Mouse (Mus musculus): Measurements from ENCODE around the gene Crb2. TPM values are rescaled to one million over a fixed set of nuclear protein-coding genes. Genes with fewer than 3 reads are reported as not detected.
A peak's percentile ranks its signal among the peaks of the same experiment; 100 is the strongest.

The Crb2 gene
- total and polyA plus RNA-seq, 2 experiments: 0.04 TPM; not detected in 1

DNA sequence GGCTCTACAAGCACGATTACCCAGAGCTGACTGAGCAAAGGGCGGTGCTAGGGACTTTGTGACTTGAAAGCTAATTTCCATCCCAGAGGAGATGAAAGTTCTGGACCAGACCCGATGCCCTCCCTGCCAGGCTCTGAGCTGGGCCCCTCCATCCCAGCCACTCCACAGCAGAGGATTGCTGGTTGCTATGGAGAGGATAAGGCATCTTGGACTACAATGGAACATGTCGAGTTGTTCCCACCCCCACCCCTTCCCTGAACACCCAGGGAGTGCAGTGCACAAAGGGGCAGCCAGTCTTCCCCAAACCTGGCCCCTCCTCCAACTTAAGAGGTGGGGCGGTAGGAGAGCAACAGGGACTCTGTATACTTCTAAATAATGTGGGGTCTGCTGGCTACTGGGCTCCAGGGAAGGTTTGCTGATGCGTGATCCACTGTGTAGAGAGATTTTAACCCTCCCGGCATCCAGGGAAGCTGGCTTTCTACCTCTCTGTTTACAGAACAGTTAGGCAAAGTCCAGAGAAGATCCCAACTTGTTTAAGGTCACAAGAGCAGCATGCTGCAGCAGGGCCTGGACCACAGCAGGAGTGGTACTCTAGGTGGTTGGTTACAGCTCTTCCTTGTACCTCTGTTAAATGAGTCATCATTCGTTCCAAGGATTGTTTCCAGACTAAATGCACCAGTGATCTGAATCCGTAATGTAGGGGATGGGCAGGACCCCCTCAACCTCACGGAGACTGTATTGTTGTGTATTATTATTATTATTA lies 2.1 kb downstream of the Crb2 start:
- Histone ChIP-seq H3K79me2 (ENCODE audit: control insufficient read depth, insufficient read depth, low read length) (no peaks in the 10 kb centered on the region), H3K4me3 (ENCODE audit: insufficient read depth, low read depth, low read length) (no peak overlapping the region), H3K36me3 (ENCODE audit: control insufficient read depth, insufficient read depth, low read length) (no peaks in the 10 kb centered on the region), H3K4me1 (ENCODE audit: control insufficient read depth, insufficient read depth, low read length) (0 out of 2 replicates have a peak, but pooled peaks cover 2% of the 10 kb centered on the region), H3K9ac (ENCODE audit: low read depth, low read length) (no peak overlapping the region), H3K27me3 (ENCODE audit: control insufficient read depth, insufficient read depth, low read length) (0 out of 2 replicates have a peak, but pooled peaks cover 3% of the 10 kb centered on the region), H3K27ac (replicated peaks; ENCODE audit: insufficient read depth, low read depth, low read length) (no peak overlapping the region)
- DNase-seq (ENCODE audit: extremely low read depth, low read depth, low spot score): no peak
- TF ChIP-seq POLR2A (IDR thresholded peaks at IDR 0.05; ENCODE audit: extremely low read depth, insufficient read depth, low read length) (no peak), CTCF (IDR thresholded peaks at IDR 0.05; ENCODE audit: low read depth, low read length) (no peak)
- 60% methylated on average over 10 of the region's 10 CpGs for WGBS

DNA sequence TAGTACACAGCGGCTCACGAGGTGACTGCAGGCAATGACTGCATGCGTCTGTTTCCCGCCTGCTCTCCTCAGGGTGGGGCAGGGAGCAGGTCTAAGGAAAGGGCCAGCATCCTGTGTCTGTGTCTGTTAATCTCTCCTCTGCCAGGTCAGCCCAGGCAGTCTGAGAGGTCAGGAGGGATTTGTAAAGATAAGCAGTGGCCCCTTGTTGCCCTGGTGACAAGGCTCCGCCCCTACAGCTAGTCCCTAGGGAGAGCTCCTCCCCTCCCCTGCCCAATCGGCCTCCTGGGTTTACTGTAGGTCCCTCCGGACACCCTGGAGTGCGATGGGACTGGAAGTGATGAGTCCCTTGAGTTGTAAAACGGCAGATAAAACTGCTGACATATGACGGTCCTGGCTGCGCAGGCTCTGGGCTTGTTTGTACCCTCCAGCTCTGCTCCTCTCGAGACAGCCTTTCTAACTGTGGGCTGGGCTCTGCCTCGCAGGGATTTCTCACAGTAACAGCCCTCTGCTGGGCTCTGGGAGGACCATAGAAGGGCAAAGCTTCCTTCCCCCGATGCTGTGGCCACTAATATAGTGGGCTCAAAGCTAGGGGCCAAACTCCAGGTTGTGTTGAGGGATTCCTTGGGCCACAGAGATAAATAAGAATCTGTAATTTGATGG lies 4.4 kb downstream of the Crb2 start:
- 15% methylated on average over 14 of the region's 14 CpGs for WGBS
- H3K4me3 ChIP-seq (ENCODE audit: insufficient read depth, low read depth, low read length): no peak overlapping the region
- DNase-seq (ENCODE audit: extremely low read depth, low read depth, low spot score): peak; percentile 19
- no peak overlapping the region for H3K27ac ChIP-seq (replicated peaks; ENCODE audit: insufficient read depth, low read depth, low read length)
- H3K27me3 ChIP-seq (ENCODE audit: control insufficient read depth, insufficient read depth, low read length): 0 out of 2 replicates have a peak, but pooled peaks cover 3% of the 10 kb centered on the region
- H3K79me2 ChIP-seq (ENCODE audit: control insufficient read depth, insufficient read depth, low read length): no peaks in the 10 kb centered on the region
- TF ChIP-seq CTCF (IDR thresholded peaks at IDR 0.05; ENCODE audit: low read depth, low read length): no peak
- TF ChIP-seq POLR2A (IDR thresholded peaks at IDR 0.05; ENCODE audit: extremely low read depth, insufficient read depth, low read length): no peak
- H3K4me1 ChIP-seq (ENCODE audit: control insufficient read depth, insufficient read depth, low read length): 0 out of 2 replicates have a peak, but pooled peaks cover 2% of the 10 kb centered on the region
- H3K9ac ChIP-seq (ENCODE audit: low read depth, low read length): no peak overlapping the region
- no peaks in the 10 kb centered on the region for H3K36me3 ChIP-seq (ENCODE audit: control insufficient read depth, insufficient read depth, low read length)

DNA sequence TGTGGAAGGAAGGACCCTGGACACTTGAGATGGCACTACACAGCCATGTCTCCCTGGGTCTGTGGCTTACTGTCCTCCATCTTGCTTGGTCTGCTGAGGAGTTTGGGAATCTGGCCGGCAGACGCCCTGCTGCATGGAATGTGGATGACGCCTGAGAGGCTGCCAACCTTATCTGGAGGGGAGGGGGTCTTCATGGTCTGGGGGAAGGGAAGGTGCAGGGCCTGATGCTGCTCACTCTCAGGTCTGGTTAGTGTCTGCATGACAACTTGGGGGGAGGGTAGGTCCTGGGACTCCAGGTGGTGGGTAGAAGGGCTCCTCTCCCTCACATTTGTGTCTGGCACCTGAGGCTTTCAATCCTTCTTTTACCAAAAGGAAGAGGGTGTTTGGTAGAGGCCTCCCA lies 5.4 kb downstream of the Crb2 start:
- 90% methylated on average over 3 of the region's 3 CpGs for WGBS
- H3K36me3 ChIP-seq (ENCODE audit: control insufficient read depth, insufficient read depth, low read length): no peaks in the 10 kb centered on the region
- H3K4me3 ChIP-seq (ENCODE audit: insufficient read depth, low read depth, low read length): no peak overlapping the region
- no peak for DNase-seq (ENCODE audit: extremely low read depth, low read depth, low spot score)
- no peaks in the 10 kb centered on the region for H3K79me2 ChIP-seq (ENCODE audit: control insufficient read depth, insufficient read depth, low read length)
- H3K9ac ChIP-seq (ENCODE audit: low read depth, low read length): no peak overlapping the region
- no peaks in the 10 kb centered on the region for H3K27me3 ChIP-seq (ENCODE audit: control insufficient read depth, insufficient read depth, low read length)
- H3K27ac ChIP-seq (replicated peaks; ENCODE audit: insufficient read depth, low read depth, low read length): no peak overlapping the region
- 0 out of 2 replicates have a peak, but pooled peaks cover 2% of the 10 kb centered on the region for H3K4me1 ChIP-seq (ENCODE audit: control insufficient read depth, insufficient read depth, low read length)
- no peak for TF ChIP-seq POLR2A (IDR thresholded peaks at IDR 0.05; ENCODE audit: extremely low read depth, insufficient read depth, low read length)
- TF ChIP-seq CTCF (IDR thresholded peaks at IDR 0.05; ENCODE audit: low read depth, low read length): no peak

DNA sequence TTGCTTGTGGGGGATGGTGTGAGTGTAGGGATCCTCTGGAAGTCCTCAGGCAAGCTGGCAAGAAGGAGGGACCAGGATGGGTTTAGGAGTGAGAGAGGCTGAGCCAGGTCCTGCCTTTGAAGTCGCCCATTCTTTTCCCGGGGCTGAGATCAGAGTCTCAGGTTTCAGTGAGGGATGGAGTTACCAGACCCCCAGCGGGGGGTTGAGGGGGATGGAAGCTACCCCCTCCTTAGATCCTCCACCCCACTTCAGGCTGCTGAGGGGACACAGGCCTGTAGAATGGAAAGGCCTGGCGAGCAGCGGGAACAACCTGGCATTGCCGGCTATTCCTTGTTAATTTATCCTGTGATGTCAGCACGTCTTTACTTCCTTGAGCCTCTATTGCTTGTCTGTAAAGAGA lies 6.0 kb downstream of the Crb2 start:
- Histone ChIP-seq H3K27ac (replicated peaks; ENCODE audit: insufficient read depth, low read depth, low read length) (no peak overlapping the region), H3K9ac (ENCODE audit: low read depth, low read length) (no peak overlapping the region), H3K36me3 (ENCODE audit: control insufficient read depth, insufficient read depth, low read length) (no peaks in the 10 kb centered on the region), H3K79me2 (ENCODE audit: control insufficient read depth, insufficient read depth, low read length) (no peaks in the 10 kb centered on the region), H3K4me3 (ENCODE audit: insufficient read depth, low read depth, low read length) (no peak overlapping the region), H3K27me3 (ENCODE audit: control insufficient read depth, insufficient read depth, low read length) (no peaks in the 10 kb centered on the region), H3K4me1 (ENCODE audit: control insufficient read depth, insufficient read depth, low read length) (0 out of 2 replicates have a peak, but pooled peaks cover 2% of the 10 kb centered on the region)
- 73% methylated on average over 7 of the region's 7 CpGs for WGBS
- TF ChIP-seq POLR2A (IDR thresholded peaks at IDR 0.05; ENCODE audit: extremely low read depth, insufficient read depth, low read length) (no peak), CTCF (IDR thresholded peaks at IDR 0.05; ENCODE audit: low read depth, low read length) (no peak)
- DNase-seq (ENCODE audit: extremely low read depth, low read depth, low spot score): no peak

DNA sequence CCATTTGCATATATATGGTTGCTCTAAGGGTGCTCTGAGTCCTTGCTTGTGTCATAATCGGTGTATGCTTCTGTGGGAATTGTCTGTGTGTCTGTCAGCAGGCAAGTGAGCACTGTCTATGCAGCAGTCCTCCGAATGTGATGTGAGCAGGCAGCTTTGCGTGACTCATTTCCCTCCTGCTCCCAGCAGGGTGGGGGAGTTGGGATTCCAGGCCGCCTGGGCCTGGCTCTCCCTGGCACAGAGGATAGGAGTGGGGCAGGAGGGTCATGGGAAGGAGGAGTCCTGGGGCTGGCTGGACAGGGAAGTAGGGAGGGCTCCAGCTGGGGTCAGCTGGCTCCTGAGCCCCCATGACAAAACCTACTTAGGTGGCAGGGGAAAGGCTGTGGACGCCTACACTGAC lies 8.4 kb downstream of the Crb2 start:
- WGBS: 75% methylated on average over 5 of the region's 5 CpGs

More for the DNA sequence above, 8.4 kb downstream of the Crb2 start:
- TF ChIP-seq CTCF (IDR thresholded peaks at IDR 0.05; ENCODE audit: low read depth, low read length) (no peak), POLR2A (IDR thresholded peaks at IDR 0.05; ENCODE audit: extremely low read depth, insufficient read depth, low read length) (no peak)
- Histone ChIP-seq H3K79me2 (ENCODE audit: control insufficient read depth, insufficient read depth, low read length) (no peaks in the 10 kb centered on the region), H3K27me3 (ENCODE audit: control insufficient read depth, insufficient read depth, low read length) (no peaks in the 10 kb centered on the region), H3K4me1 (ENCODE audit: control insufficient read depth, insufficient read depth, low read length) (0 out of 2 replicates have a peak, but pooled peaks cover 2% of the 10 kb centered on the region), H3K36me3 (ENCODE audit: control insufficient read depth, insufficient read depth, low read length) (no peaks in the 10 kb centered on the region), H3K9ac (ENCODE audit: low read depth, low read length) (no peak overlapping the region), H3K27ac (replicated peaks; ENCODE audit: insufficient read depth, low read depth, low read length) (no peak overlapping the region), H3K4me3 (ENCODE audit: insufficient read depth, low read depth, low read length) (no peak overlapping the region)
- no peak for DNase-seq (ENCODE audit: extremely low read depth, low read depth, low spot score)

All from liver, adult 2 months (tissue).